In the genomic region with DNA sequence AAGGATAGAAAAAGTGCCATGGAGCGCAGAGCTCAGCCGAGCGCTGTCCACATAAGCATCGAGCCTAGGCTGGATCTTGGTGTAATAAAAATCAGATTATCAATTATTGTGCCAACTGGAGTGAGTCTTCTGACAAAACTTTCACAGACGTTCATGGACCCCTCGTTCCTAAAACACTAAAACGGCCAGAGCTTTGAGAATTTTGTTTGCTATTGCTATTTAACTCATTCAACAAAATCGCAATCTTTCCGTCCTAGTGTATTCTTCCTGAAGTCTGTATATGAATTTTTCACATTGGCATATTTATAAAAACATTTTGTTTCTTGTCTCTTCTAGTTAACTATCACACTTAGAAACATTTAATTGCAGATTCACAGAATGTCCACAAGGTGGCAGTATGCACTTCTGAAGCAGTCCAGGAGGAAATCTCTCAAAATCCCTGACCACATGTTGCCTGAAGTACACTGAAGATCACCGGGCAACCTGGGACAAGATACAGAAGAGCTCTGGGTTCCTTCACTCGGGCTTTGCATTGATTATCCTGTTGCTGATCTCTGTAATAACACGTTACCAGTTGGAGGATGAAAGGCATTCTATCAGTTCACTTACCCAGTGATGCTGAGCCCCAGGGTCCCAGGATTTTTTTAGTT, we compare ENCODE assay signal across 7 mouse cellular contexts. TPM values are rescaled to one million over a fixed set of nuclear protein-coding genes. Genes with fewer than 3 reads are reported as not detected.
DNase-seq lines count a peak whose midpoint lies in the region; ATAC-seq and TF ChIP-seq lines count a peak whose summit lies in the region.

No protein-coding gene starts in this region.

- no peak overlapping the region for H3K27ac ChIP-seq in forebrain, embryonic 13.5 days
- H3K27ac ChIP-seq in midbrain, embryonic 16.5 days (ENCODE audit: low read length) = no peak overlapping the region

- H3K36me3 ChIP-seq in forebrain, embryonic 13.5 days (ENCODE audit: poor library complexity, severe bottlenecking) = no peaks in the 10 kb centered on the region
- H3K36me3 ChIP-seq in midbrain, embryonic 16.5 days (ENCODE audit: control insufficient read depth, insufficient read depth, low read length) = no peaks in the 10 kb centered on the region

- no peaks in the 10 kb centered on the region for H3K4me1 ChIP-seq in lung, adult 2 months (ENCODE audit: control insufficient read depth, insufficient read depth, low read length)
- H3K4me1 ChIP-seq in forebrain, embryonic 13.5 days = peaks cover 2% of the 10 kb centered on the region; the same call in 1 of the 2 replicates
- H3K4me1 ChIP-seq in midbrain, embryonic 16.5 days (ENCODE audit: control insufficient read depth, insufficient read depth, low read length) = 0 out of 2 replicates have a peak, but pooled peaks cover 2% of the 10 kb centered on the region

- no peak overlapping the region for H3K9ac ChIP-seq in forebrain, embryonic 13.5 days
- H3K9ac ChIP-seq in midbrain, embryonic 16.5 days (ENCODE audit: low read depth, low read length) = no peak overlapping the region

- H3K4me2 ChIP-seq in forebrain, embryonic 13.5 days = no peak overlapping the region
- H3K4me2 ChIP-seq in midbrain, embryonic 16.5 days (ENCODE audit: low read length) = no peak overlapping the region

- TF ChIP-seq POLR2A in lung, adult 2 months (IDR thresholded peaks at IDR 0.05; ENCODE audit: borderline replicate concordance, extremely low read depth, low read depth, low read length) = no peak

- ATAC-seq in forebrain, embryonic 13.5 days = peak; percentile 41; the same call in 1 of the 2 replicates
- peak; percentile 59 for ATAC-seq in midbrain, embryonic 16.5 days

- DNase-seq in lung, adult 2 months = no peak
- DNase-seq in lung, adult 18-20 months = no peak
- DNase-seq in brain, adult 2 months (ENCODE audit: low read depth, low spot score) = peak; percentile 84
- peak; percentile 13 for DNase-seq in kidney, postnatal 10 days
- DNase-seq in urinary bladder, adult 2 months (ENCODE audit: low spot score) = no peak

- no peak overlapping the region for H3K4me3 ChIP-seq in lung, adult 2 months (replicated peaks; ENCODE audit: extremely low read depth, low read depth, low read length)
- H3K4me3 ChIP-seq in forebrain, embryonic 13.5 days = no peak overlapping the region
- H3K4me3 ChIP-seq in midbrain, embryonic 16.5 days (ENCODE audit: low read depth, low read length) = no peak overlapping the region

- TF ChIP-seq CTCF in lung, adult 2 months (IDR thresholded peaks at IDR 0.05; ENCODE audit: insufficient read depth, low read length) = 0 out of 2 replicates have a peak, but pooled peaks have one; percentile 31

- peaks cover 5% of the 10 kb centered on the region; the same call in 1 of the 2 replicates for H3K27me3 ChIP-seq in forebrain, embryonic 13.5 days
- H3K27me3 ChIP-seq in midbrain, embryonic 16.5 days (ENCODE audit: control insufficient read depth, insufficient read depth, low read depth, low read length) = no peaks in the 10 kb centered on the region

- 24% methylated on average over 12 of the region's 12 CpGs for WGBS in lung, adult 2 months
- 32% methylated on average over 12 of the region's 12 CpGs for whole genome bisulfite sequencing in forebrain, embryonic 13.5 days
- WGBS in midbrain, embryonic 16.5 days = 24% methylated on average over 12 of the region's 12 CpGs

- no peaks in the 10 kb centered on the region for H3K9me3 ChIP-seq in forebrain, embryonic 13.5 days (replicated peaks)
- no peaks in the 10 kb centered on the region for H3K9me3 ChIP-seq in midbrain, embryonic 16.5 days (replicated peaks; ENCODE audit: control insufficient read depth, low read length, poor library complexity, severe bottlenecking)

RNA-seq across cellular contexts. Expression of a gene that starts 1.1 kb away (rescaled TPM):
- polyA plus RNA-seq in lung, adult 2 months (2012; rRNA removed) = not detected in 2 replicates
- polyA plus RNA-seq in forebrain, embryonic 13.5 days (2015; fragmentation: Nextera tagmentation; extraction: Ambion mirVana) = 0.17 TPM in 1 of 2 replicates, not detected in the other
- polyA plus RNA-seq in midbrain, embryonic 16.5 days (2015; fragmentation: Nextera tagmentation; extraction: Ambion mirVana) = 0.18 TPM in 1 of 2 replicates, not detected in the other
- polyA plus RNA-seq in urinary bladder, adult 2 months (2012; rRNA removed) = not detected in 2 replicates

Comparison
In these comparisons a context has a peak if more than half of its experiments do, and no peak if none do; other contexts are left out.
1. DNase-seq: peak in brain, adult 2 months (single experiment) and kidney, postnatal 10 days (single experiment); none in lung, adult 2 months (single experiment), lung, adult 18-20 months (0 of 2) and urinary bladder, adult 2 months (single experiment).